Mouse (Mus musculus) embryonic facial prominence, embryonic 15.5 days (tissue): ENCODE results near the gene Dennd1c. TPM values are rescaled to one million over a fixed set of nuclear protein-coding genes. Genes with fewer than 3 reads are reported as not detected.

ENCODE experiments used
- ATAC-seq: fragments of 200-750 bp; cut with Nextera tagmentation; 2 replicates; pipeline ENCODE4 v1.8.0; 2017; ENCODE audit warnings: low read depth, moderate TSS enrichment; ENCODE audit not compliant: insufficient number of reproducible peaks, low FRiP score, low TSS enrichment
- H3K27ac ChIP-seq: fragments of 300-500 bp; sonication (generic); replicated peaks from 2 replicates; pipeline ENCODE4 v1.5.1; 2015; ENCODE audit warnings: mild to moderate bottlenecking, inconsistent platforms
- H3K27me3 ChIP-seq: fragments of 300-500 bp; sonication (generic); 2 replicates; pipeline ENCODE4 v1.6.1; 2015; ENCODE audit warnings: inconsistent platforms
- H3K36me3 ChIP-seq: fragments of 300-500 bp; sonication (generic); 2 replicates; pipeline ENCODE4 v1.6.1; 2015; ENCODE audit warnings: mild to moderate bottlenecking, inconsistent platforms
- H3K4me1 ChIP-seq: fragments of 300-500 bp; sonication (generic); 2 replicates; pipeline ENCODE4 v1.6.1; 2015; ENCODE audit warnings: inconsistent platforms
- H3K4me2 ChIP-seq: fragments of 300-500 bp; sonication (generic); replicated peaks from 2 replicates; pipeline ENCODE4 v1.6.1; 2015; ENCODE audit warnings: mild to moderate bottlenecking, inconsistent platforms
- H3K4me3 ChIP-seq: fragments of 300-500 bp; sonication (generic); replicated peaks from 2 replicates; pipeline ENCODE4 v1.5.1; 2015; ENCODE audit warnings: mild to moderate bottlenecking, inconsistent platforms
- H3K9ac ChIP-seq: fragments of 300-500 bp; sonication (generic); 2 replicates; pipeline ENCODE4 v1.6.1; 2015; ENCODE audit warnings: inconsistent platforms
- H3K9me3 ChIP-seq: fragments of 300-500 bp; sonication (generic); replicated peaks from 2 replicates; pipeline ENCODE4 v1.6.1; 2016; ENCODE audit warnings: inconsistent platforms
- WGBS: fragments of 180-500 bp; shearing (Covaris S2); methylation state at CpG from one replicate; pipeline ENCODE4 v1.1.7; 2015; 5-methylcytosine and 5-hydroxymethylcytosine counted together
- polyA plus RNA-seq: library from polyadenylated mRNA; unstranded; fragments of >200 nt; fragmentation: Nextera tagmentation; extraction: Ambion mirVana; gene quantifications from 2 replicates; pipeline ENCODE4 v1.2.1, GENCODE M21; 2015

The Dennd1c gene
- polyA plus RNA-seq, 1 experiment from 2014 or later = 4.9 TPM

DNA sequence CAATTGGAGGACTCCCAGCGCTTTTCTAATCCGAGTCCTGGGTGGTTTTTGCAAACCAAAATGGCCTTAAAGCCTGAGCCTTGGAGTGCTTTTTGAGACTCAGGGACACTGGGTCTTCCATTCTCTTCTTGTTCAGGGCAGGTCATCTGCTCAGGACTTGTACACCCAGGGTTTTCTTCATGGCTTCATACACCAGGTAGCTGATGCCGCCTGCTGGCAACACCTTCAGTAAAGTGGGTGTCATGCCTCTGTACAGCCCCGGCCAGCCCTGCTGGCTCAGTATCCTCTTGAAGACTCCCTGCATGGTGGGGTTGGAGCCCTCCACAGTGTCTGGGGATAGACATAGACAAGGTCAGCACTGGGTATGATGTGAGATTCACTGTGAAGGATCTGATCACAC, 45.5 kb downstream of the Dennd1c start:
- no peaks in the 10 kb centered on the region for H3K9me3 ChIP-seq
- peaks cover 10% of the 10 kb centered on the region for H3K36me3 ChIP-seq
- no peak overlapping the region for H3K4me2 ChIP-seq
- no peak overlapping the region for H3K9ac ChIP-seq
- no peak overlapping the region for H3K4me3 ChIP-seq
- H3K27ac ChIP-seq = no peak overlapping the region
- peaks cover 12% of the 10 kb centered on the region for H3K4me1 ChIP-seq
- no peaks in the 10 kb centered on the region for H3K27me3 ChIP-seq
- WGBS = 89% methylated on average over 4 of the region's 4 CpGs
- no peak for ATAC-seq

DNA sequence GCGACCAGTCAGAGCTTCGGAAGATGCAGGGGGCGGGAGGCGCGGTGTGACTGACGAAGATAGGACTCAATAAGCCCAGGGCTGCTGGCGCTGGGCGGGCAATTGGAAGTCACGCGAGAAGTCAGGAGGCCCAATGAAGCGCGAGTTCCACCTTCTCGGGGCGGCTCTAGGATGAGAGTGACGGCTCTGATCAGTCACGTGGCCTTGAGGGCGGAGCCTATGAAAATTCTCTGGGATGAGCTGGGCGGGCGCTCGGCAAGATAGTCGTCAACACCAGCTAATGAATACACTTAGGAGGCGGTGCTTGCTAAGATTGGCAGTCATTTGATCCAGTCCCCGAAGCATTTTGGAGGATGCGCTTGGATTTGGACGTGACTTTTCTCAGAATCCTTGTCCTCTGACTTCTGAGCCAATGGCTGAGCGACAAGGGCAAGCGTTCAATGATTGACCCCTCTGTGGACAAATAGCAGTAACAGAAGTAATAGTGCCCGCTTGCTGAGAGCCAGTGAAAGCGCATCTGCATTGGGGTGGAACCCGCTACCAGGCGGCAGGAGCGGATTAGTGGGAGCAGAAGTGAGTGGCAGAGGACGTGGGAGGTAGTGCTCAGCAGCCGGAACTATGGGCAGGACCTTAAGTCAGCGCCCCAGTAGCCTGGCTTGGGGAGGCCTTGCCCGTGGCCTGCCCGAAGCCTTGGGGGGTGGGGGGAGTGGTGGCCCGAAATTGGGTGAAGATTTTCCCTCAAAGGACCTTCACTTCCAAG, 46.5 kb downstream of the Dennd1c start:
- Histone ChIP-seq H3K4me1 (peaks cover 12% of the 10 kb centered on the region), H3K4me2 (peak overlapping the region; percentile 62), H3K9me3 (no peaks in the 10 kb centered on the region), H3K4me3 (peak overlapping the region; percentile 90), H3K27me3 (no peaks in the 10 kb centered on the region), H3K27ac (peak overlapping the region; percentile 92), H3K36me3 (peaks cover 21% of the 10 kb centered on the region), H3K9ac (no peak overlapping the region)
- under 1% methylated on average over 38 of the region's 38 CpGs for WGBS
- ATAC-seq = peak; percentile 98

DNA sequence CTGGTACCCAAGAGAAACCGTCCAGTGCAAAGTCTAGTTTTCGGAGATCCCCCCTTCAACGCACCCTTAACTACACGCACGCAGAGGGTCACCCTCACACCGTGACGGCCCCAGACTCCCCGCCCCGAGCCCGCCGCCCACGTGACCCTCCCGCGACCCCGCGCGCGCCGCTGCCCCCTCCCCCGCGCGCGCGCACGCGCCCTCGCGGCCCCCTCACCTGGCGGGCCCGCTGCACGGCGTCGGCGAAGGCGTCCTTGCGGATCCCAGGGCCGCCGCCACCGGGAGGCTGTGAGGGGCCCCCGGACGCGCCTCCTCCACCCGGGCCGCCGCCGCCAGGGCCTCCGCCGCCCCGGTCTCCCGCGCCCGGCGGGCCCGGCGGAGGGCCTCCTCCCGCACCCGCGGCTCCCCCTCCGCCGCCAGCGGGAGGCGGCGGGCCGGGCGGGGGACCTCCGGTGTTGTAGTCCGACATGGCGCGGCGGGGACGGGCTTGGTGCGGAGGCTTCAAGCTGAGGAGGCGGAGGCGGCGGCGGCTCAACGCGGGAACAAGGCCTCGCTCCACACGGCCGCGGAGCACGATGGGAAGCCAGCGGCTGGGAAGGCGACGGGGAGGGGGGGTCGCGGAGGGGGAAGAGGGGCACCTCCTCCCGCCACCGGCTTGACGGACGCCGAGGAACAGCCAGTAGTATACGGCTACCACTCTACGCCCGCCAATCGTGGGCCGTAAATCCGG, 47.2 kb downstream of the Dennd1c start, which contains the start of gene Khsrp:
Khsrp (minus strand) TSS at position 592 of the 730 bp plus-strand sequence.
- H3K4me2 ChIP-seq = peak within 1 kb of the TSS; percentile 68
- H3K36me3 ChIP-seq = peaks cover 28% of the 10 kb centered on the region
- H3K4me3 ChIP-seq = peak within 1 kb of the TSS; percentile 90
- peaks cover 12% of the 10 kb centered on the region for H3K4me1 ChIP-seq
- no peaks in the 10 kb centered on the region for H3K9me3 ChIP-seq
- under 1% methylated on average over 84 of the region's 99 CpGs for WGBS
- peak within 1 kb of the TSS; percentile 100 for H3K9ac ChIP-seq
- no peaks in the 10 kb centered on the region for H3K27me3 ChIP-seq
- no peak for ATAC-seq
- H3K27ac ChIP-seq = peak within 1 kb of the TSS; percentile 93

DNA sequence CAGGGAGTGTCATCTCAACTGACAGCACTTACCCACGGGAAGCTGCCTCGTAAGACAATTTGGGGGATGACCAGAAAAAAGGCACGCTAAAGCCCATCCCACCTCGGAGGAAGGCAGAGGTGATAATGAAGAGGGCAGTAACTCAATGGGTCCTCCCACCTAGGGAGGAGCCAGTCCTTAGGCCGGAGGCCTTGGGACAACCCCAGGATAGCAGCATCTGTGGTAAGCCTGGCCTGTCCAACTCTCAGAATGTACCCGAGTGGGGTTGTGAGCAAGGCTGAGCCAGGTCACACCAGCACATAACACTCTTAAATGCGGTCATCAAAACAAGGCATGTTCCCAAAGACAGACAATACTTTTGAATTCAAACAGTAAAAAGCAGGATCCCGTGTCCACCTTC, 48.6 kb downstream of the Dennd1c start:
- no peaks in the 10 kb centered on the region for H3K9me3 ChIP-seq
- peak overlapping the region; percentile 90 for H3K4me3 ChIP-seq
- H3K4me2 ChIP-seq = peak overlapping the region; percentile 68
- ATAC-seq = no peak
- H3K4me1 ChIP-seq = peaks cover 12% of the 10 kb centered on the region
- H3K27ac ChIP-seq = no peak overlapping the region
- H3K9ac ChIP-seq = peak overlapping the region; percentile 100
- peaks cover 42% of the 10 kb centered on the region for H3K36me3 ChIP-seq
- WGBS = 43% methylated on average over 8 of the region's 8 CpGs
- no peaks in the 10 kb centered on the region for H3K27me3 ChIP-seq

DNA sequence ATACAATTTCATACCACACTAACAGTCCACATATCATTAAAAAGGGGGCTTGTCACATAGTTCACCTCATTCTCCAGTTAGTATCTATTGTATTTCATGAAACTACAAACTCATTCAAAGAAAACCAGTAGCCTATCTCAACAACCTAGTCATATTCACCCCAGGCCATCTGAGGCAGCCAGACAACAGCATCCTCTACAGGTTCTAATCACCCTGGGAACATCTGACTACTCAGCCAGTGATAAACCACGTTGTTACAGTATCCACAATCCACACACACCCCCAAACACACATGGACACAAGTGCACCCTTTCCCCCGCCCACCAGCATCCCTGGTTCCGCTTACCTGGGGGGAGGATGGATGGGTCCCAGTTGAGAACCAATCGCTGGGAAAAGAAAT, 50.8 kb downstream of the Dennd1c start:
- WGBS = 86% methylated on average over 4 of the region's 4 CpGs
- Histone ChIP-seq H3K27ac (no peak overlapping the region), H3K9ac (no peak overlapping the region), H3K4me3 (no peak overlapping the region), H3K4me1 (peaks cover 12% of the 10 kb centered on the region), H3K36me3 (peaks cover 64% of the 10 kb centered on the region), H3K9me3 (no peaks in the 10 kb centered on the region), H3K27me3 (no peaks in the 10 kb centered on the region), H3K4me2 (no peak overlapping the region)
- ATAC-seq = no peak

DNA sequence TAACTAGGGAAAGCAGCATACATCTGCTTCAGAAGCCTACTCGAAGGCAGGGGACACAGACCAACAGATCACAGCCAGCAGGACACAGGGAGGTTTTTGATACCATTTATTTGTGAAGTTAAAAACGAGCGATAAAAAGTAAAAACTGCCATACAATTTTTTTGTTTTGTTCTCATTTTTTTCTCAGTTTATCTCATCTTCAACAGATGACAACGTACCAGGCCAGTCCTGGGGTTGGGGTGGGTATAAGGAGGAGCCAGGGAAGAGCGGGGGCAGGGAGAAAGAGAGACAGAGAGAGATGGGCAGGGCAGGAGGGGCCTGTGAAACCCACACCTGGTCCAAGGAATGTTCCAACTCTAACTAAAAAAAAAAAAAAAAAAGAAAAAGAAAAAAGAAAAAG, 57.4 kb downstream of the Dennd1c start:
- Histone ChIP-seq H3K4me1 (no peaks in the 10 kb centered on the region), H3K9ac (no peak overlapping the region), H3K27ac (no peak overlapping the region), H3K27me3 (no peaks in the 10 kb centered on the region), H3K36me3 (peaks cover 65% of the 10 kb centered on the region), H3K9me3 (no peaks in the 10 kb centered on the region), H3K4me3 (no peak overlapping the region), H3K4me2 (no peak overlapping the region)
- WGBS = 86% methylated on average over 5 of the region's 5 CpGs
- no peak for ATAC-seq

DNA sequence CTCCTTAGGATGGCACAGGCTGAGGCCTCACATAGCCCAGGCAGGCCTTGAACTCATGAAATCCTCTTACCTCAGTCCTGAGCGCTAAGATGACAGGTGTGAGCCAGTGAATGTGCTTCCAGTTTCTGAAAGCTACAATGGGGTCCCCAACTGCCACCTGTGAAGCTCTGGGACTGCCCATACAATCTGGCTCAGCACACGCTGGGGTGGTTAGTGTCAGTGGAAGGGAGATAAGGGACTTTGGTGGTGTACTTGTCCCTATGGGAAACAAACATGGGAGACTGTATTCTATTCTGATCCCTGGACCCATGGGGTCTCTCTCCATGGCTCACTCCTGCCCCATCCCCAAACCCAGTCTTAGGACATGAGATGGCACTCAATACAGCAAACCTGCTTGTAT, 58.6 kb downstream of the Dennd1c start:
- Histone ChIP-seq H3K4me1 (no peaks in the 10 kb centered on the region), H3K27me3 (no peaks in the 10 kb centered on the region), H3K9ac (no peak overlapping the region), H3K4me3 (no peak overlapping the region), H3K9me3 (no peaks in the 10 kb centered on the region), H3K36me3 (peaks cover 52% of the 10 kb centered on the region), H3K4me2 (no peak overlapping the region), H3K27ac (no peak overlapping the region)
- no peak for ATAC-seq
- 86% methylated on average over 2 of the region's 2 CpGs for WGBS

Other genes starting within 250 kb of the Dennd1c start
- gene Rfx2, start 247.5 kb downstream of the Dennd1c start, polyA plus RNA-seq = 7.5 and 9.9 TPM in 2 replicates
- 0.16 TPM in 1 of 2 replicates, not detected in the other for gene Acsbg2, start 204.1 kb downstream of the Dennd1c start, polyA plus RNA-seq
- 0.27 and 0.29 TPM in 2 replicates for gene 1700061G19Rik, start 203.0 kb downstream of the Dennd1c start, polyA plus RNA-seq
- 53.9 and 56.9 TPM in 2 replicates for gene Mllt1, start 143.1 kb downstream of the Dennd1c start, polyA plus RNA-seq
- 10.2 and 10.4 TPM in 2 replicates for gene Acer1, start 96.4 kb downstream of the Dennd1c start, polyA plus RNA-seq
- 136 and 139 TPM in 2 replicates for gene Clpp, start 88.2 kb downstream of the Dennd1c start, polyA plus RNA-seq
- 34.9 and 42.3 TPM in 2 replicates for gene Alkbh7, start 81.2 kb downstream of the Dennd1c start, polyA plus RNA-seq
- gene Pspn, start 78.5 kb downstream of the Dennd1c start, polyA plus RNA-seq = not detected in 2 replicates
- 64.3 and 68.2 TPM in 2 replicates for gene Gtf2f1, start 67.2 kb downstream of the Dennd1c start, polyA plus RNA-seq
- 0.56 and 0.60 TPM in 2 replicates for gene Gm17949, start 67.0 kb downstream of the Dennd1c start, polyA plus RNA-seq
- gene Khsrp, start 47.0 kb downstream of the Dennd1c start, polyA plus RNA-seq = 40.7 and 41.4 TPM in 2 replicates
- gene Slc25a41, start 36.9 kb downstream of the Dennd1c start, polyA plus RNA-seq = not detected in 2 replicates
- 13.0 and 14.6 TPM in 2 replicates for gene Crb3, start 19.4 kb downstream of the Dennd1c start, polyA plus RNA-seq
- gene Slc25a23, start 18.7 kb downstream of the Dennd1c start, polyA plus RNA-seq = 6.7 and 8.2 TPM in 2 replicates
- 6.7 and 9.7 TPM in 2 replicates for gene Tubb4a, start 9.3 kb upstream of the Dennd1c start, polyA plus RNA-seq
- gene Tnfsf9, start 26.8 kb upstream of the Dennd1c start, polyA plus RNA-seq = 5.8 and 6.0 TPM in 2 replicates
- not detected in 2 replicates for gene Cd70, start 71.3 kb upstream of the Dennd1c start, polyA plus RNA-seq
- 0.28 TPM in 1 of 2 replicates, not detected in the other for gene Tnfsf14, start 115.7 kb upstream of the Dennd1c start, polyA plus RNA-seq
- 1.0 and 1.8 TPM in 2 replicates for gene C3, start 149.6 kb upstream of the Dennd1c start, polyA plus RNA-seq
- 39.4 and 41.7 TPM in 2 replicates for gene Gpr108, start 169.9 kb upstream of the Dennd1c start, polyA plus RNA-seq
- gene Trip10, start 170.9 kb upstream of the Dennd1c start, polyA plus RNA-seq = 36.8 and 41.7 TPM in 2 replicates
- 4.3 and 4.4 TPM in 2 replicates for gene Vav1, start 200.6 kb upstream of the Dennd1c start, polyA plus RNA-seq